Mouse (Mus musculus): ENCODE measurements around the gene Colq. TPM values are rescaled to one million over a fixed set of nuclear protein-coding genes. Genes with fewer than 3 reads are reported as not detected.
"Not testable (repeated sequence)": the region's sequence is repeated elsewhere in the genome, so short reads cannot be mapped to it uniquely, and the experiment has no call there.

Gene Colq
- polyA plus RNA-seq, 1 experiment: 3.0 TPM

- no peaks in the 10 kb centered on the region for H3K79me2 ChIP-seq (ENCODE audit: control insufficient read depth, insufficient read depth)
- no peak overlapping the region for H3K4me3 ChIP-seq
- no peak for TF ChIP-seq USF1 (IDR thresholded peaks at IDR 0.05; ENCODE audit: low read depth)
- TF ChIP-seq TCF12 (IDR thresholded peaks at IDR 0.05; ENCODE audit: insufficient read depth, poor library complexity, severe bottlenecking): no peak
- no peak for TF ChIP-seq MAX (IDR thresholded peaks at IDR 0.05; ENCODE audit: low read depth)
- TF ChIP-seq MYOD1 (IDR thresholded peaks at IDR 0.05; ENCODE audit: control insufficient read depth in 1 of 3, insufficient read length in 2 of 3, low read depth in 2 of 3): no peak
- TF ChIP-seq POLR2A (IDR thresholded peaks at IDR 0.05; ENCODE audit: insufficient read length, low read depth): no peak
- TF ChIP-seq POLR2AphosphoS2 (IDR thresholded peaks at IDR 0.05; ENCODE audit: insufficient read length, low read depth): no peak
- no peak for TF ChIP-seq MYOG (IDR thresholded peaks at IDR 0.05; ENCODE audit: control insufficient read depth in 1 of 3, insufficient read depth in 1 of 3, insufficient read length in 2 of 3, low read depth in 2 of 3)
- TF ChIP-seq E2F4 (IDR thresholded peaks at IDR 0.05; ENCODE audit: insufficient read depth): no peak
- TF ChIP-seq REST (IDR thresholded peaks at IDR 0.05; ENCODE audit: insufficient read depth, insufficient read length): no peak
- no peak for TF ChIP-seq SRF (IDR thresholded peaks at IDR 0.05; ENCODE audit: control insufficient read depth, insufficient read length, low read depth)
- no peak for TF ChIP-seq TCF3 (IDR thresholded peaks at IDR 0.05; ENCODE audit: insufficient read length, low read depth)
- no peak for TF ChIP-seq CEBPB (IDR thresholded peaks at IDR 0.05; ENCODE audit: insufficient read depth, poor library complexity, severe bottlenecking)
- no peak overlapping the region for H3ac ChIP-seq (ENCODE audit: control insufficient read depth, insufficient read length)
- H3K27me3 ChIP-seq (ENCODE audit: control insufficient read depth, insufficient read depth, insufficient read length): peaks cover 27% of the 10 kb centered on the region
- H3K4me2 ChIP-seq (ENCODE audit: low read depth): no peak overlapping the region
- no peaks in the 10 kb centered on the region for H3K36me3 ChIP-seq (ENCODE audit: control insufficient read depth, insufficient read depth)
Measured at GRCm38 (mm10) chr14:31605514-31605913, 14.4 kb upstream of the Colq start.

GRCm38 (mm10) chr14:31604916-31605315 is 13.8 kb upstream of the Colq start:
- TF ChIP-seq MAX (IDR thresholded peaks at IDR 0.05; ENCODE audit: low read depth) (no peak), POLR2AphosphoS2 (IDR thresholded peaks at IDR 0.05; ENCODE audit: insufficient read length, low read depth) (no peak), USF1 (IDR thresholded peaks at IDR 0.05; ENCODE audit: low read depth) (no peak)
- no peak overlapping the region for H3K4me3 ChIP-seq
- no peak overlapping the region for H3ac ChIP-seq (ENCODE audit: control insufficient read depth, insufficient read length)

GRCm38 (mm10) chr14:31602616-31602979 is 11.5 kb upstream of the Colq start:
- H3K27me3 ChIP-seq (ENCODE audit: control insufficient read depth, insufficient read depth, insufficient read length): peaks cover 30% of the 10 kb centered on the region
- not testable (repeated sequence) for H3ac ChIP-seq (ENCODE audit: control insufficient read depth, insufficient read length); H3K36me3 ChIP-seq (ENCODE audit: control insufficient read depth, insufficient read depth); H3K4me3 ChIP-seq; H3K79me2 ChIP-seq (ENCODE audit: control insufficient read depth, insufficient read depth); H3K4me2 ChIP-seq (ENCODE audit: low read depth)

More at GRCm38 (mm10) chr14:31604916-31605315, 13.8 kb upstream of the Colq start:
- H3K79me2 ChIP-seq (ENCODE audit: control insufficient read depth, insufficient read depth): no peaks in the 10 kb centered on the region
- no peak overlapping the region for H3K4me2 ChIP-seq (ENCODE audit: low read depth)
- H3K27me3 ChIP-seq (ENCODE audit: control insufficient read depth, insufficient read depth, insufficient read length): peaks cover 32% of the 10 kb centered on the region
- H3K36me3 ChIP-seq (ENCODE audit: control insufficient read depth, insufficient read depth): no peaks in the 10 kb centered on the region

- H3K4me3 ChIP-seq: no peak overlapping the region
- TF ChIP-seq SRF (IDR thresholded peaks at IDR 0.05; ENCODE audit: control insufficient read depth, insufficient read length, low read depth) (no peak), MAX (IDR thresholded peaks at IDR 0.05; ENCODE audit: low read depth) (no peak), CEBPB (IDR thresholded peaks at IDR 0.05; ENCODE audit: insufficient read depth, poor library complexity, severe bottlenecking) (no peak), MYOG (IDR thresholded peaks at IDR 0.05; ENCODE audit: control insufficient read depth in 1 of 3, insufficient read depth in 1 of 3, insufficient read length in 2 of 3, low read depth in 2 of 3) (no peak), TCF3 (IDR thresholded peaks at IDR 0.05; ENCODE audit: insufficient read length, low read depth) (no peak), MYOD1 (IDR thresholded peaks at IDR 0.05; ENCODE audit: control insufficient read depth in 1 of 3, insufficient read length in 2 of 3, low read depth in 2 of 3) (no peak), REST (IDR thresholded peaks at IDR 0.05; ENCODE audit: insufficient read depth, insufficient read length) (no peak), E2F4 (IDR thresholded peaks at IDR 0.05; ENCODE audit: insufficient read depth) (no peak)
- no peak overlapping the region for H3K4me2 ChIP-seq (ENCODE audit: low read depth)
Measured at GRCm38 (mm10) chr14:31601908-31602615, 10.9 kb upstream of the Colq start.

GRCm38 (mm10) chr14:31597446-31597845 is 6.3 kb upstream of the Colq start:
- H3K27me3 ChIP-seq (ENCODE audit: control insufficient read depth, insufficient read depth, insufficient read length): peaks cover 19% of the 10 kb centered on the region
- no peak overlapping the region for H3ac ChIP-seq (ENCODE audit: control insufficient read depth, insufficient read length)
- no peak overlapping the region for H3K4me3 ChIP-seq
- H3K4me2 ChIP-seq (ENCODE audit: low read depth): no peak overlapping the region
- H3K36me3 ChIP-seq (ENCODE audit: control insufficient read depth, insufficient read depth): no peaks in the 10 kb centered on the region
- no peak for TF ChIP-seq REST (IDR thresholded peaks at IDR 0.05; ENCODE audit: insufficient read depth, insufficient read length)
- no peak for TF ChIP-seq MAX (IDR thresholded peaks at IDR 0.05; ENCODE audit: low read depth)
- no peak for TF ChIP-seq TCF3 (IDR thresholded peaks at IDR 0.05; ENCODE audit: insufficient read length, low read depth)
- TF ChIP-seq USF1 (IDR thresholded peaks at IDR 0.05; ENCODE audit: low read depth): no peak
- no peak for TF ChIP-seq CEBPB (IDR thresholded peaks at IDR 0.05; ENCODE audit: insufficient read depth, poor library complexity, severe bottlenecking)
- no peak for TF ChIP-seq POLR2AphosphoS2 (IDR thresholded peaks at IDR 0.05; ENCODE audit: insufficient read length, low read depth)
- TF ChIP-seq E2F4 (IDR thresholded peaks at IDR 0.05; ENCODE audit: insufficient read depth): no peak
- no peaks in the 10 kb centered on the region for H3K79me2 ChIP-seq (ENCODE audit: control insufficient read depth, insufficient read depth)

More at GRCm38 (mm10) chr14:31601908-31602615, 10.9 kb upstream of the Colq start:
- no peak overlapping the region for H3ac ChIP-seq (ENCODE audit: control insufficient read depth, insufficient read length)
- H3K27me3 ChIP-seq (ENCODE audit: control insufficient read depth, insufficient read depth, insufficient read length): peaks cover 30% of the 10 kb centered on the region
- H3K79me2 ChIP-seq (ENCODE audit: control insufficient read depth, insufficient read depth): no peaks in the 10 kb centered on the region
- H3K36me3 ChIP-seq (ENCODE audit: control insufficient read depth, insufficient read depth): no peaks in the 10 kb centered on the region

Measured in myocyte (in vitro differentiated cells).